Mouse (Mus musculus): Measurements from ENCODE around the gene Itpr2.

Gene Itpr2

DNA sequence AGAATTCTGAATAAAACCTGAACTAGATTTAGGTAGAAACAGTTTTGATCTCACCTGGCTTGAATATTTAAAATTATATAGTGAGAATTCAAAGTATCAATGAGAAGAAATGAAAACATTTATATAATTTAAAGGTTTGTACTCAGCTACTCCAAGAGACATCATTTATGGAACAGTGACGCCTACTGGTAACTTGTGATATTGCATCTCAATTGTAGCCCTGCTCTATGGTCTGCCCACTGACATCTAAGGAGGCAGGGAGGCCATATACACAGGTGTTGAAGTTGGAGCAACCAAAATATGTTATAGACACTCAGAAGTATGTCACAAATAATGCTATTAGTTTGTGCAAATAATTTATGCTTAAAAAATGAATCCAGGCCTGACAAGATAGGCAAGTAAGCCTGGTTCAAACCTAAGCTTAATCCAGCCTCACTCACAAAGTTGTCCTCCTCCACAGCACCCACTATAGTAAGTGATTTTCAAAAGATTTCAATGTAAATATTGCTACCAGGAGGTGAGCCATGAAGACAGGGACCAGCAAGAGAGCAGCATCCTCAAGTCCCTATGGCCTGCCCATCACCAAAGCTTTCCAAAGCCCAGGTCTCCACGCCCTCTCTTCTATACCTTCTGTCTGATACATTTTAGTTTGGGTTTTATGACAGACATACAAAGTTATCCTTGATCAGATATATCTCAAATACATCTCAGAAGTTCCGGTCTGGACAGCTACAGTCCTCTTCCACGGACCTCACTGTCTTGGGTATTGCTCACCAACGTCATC is 229.6 kb downstream of the Itpr2 start:
- in situ Hi-C loops (cut with MboI, MseI): loop anchor here (5.0 kb wide), 1 partner anchor 440 kb away; no protein-coding TSS in a partner anchor

GRCm38 (mm10) chr6:146270776-146271533 is 231.1 kb downstream of the Itpr2 start:
- in situ Hi-C loops (cut with MboI, MseI): loop anchor here (5.0 kb wide), 1 partner anchor 439 kb away; no protein-coding TSS in a partner anchor

GRCm38 (mm10) chr6:146270162-146270561 is 231.9 kb downstream of the Itpr2 start:
- in situ Hi-C loops (cut with MboI, MseI): loop anchor here (5.0 kb wide), 1 partner anchor 438 kb away; no protein-coding TSS in a partner anchor

DNA sequence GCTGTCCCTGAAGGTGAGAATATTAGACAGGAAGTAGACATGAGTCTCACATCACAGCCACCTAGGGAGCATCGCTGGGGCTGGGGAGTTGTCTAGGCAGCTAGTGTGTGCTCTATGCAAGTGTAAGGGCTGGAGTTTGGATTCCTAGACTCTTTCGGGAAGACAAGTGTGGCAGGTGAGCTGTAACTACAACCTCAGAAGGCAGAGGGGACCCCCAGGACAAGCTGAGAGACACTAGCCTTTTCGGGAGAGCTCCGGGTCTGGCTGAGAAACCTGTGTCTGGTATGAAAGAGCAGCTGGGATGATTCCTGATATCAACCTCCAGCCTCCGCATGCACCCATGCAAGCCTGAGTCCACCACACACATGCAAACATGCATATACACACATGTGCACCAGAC is 232.7 kb downstream of the Itpr2 start:
- in situ Hi-C loops (cut with MboI, MseI): no loop called here

DNA sequence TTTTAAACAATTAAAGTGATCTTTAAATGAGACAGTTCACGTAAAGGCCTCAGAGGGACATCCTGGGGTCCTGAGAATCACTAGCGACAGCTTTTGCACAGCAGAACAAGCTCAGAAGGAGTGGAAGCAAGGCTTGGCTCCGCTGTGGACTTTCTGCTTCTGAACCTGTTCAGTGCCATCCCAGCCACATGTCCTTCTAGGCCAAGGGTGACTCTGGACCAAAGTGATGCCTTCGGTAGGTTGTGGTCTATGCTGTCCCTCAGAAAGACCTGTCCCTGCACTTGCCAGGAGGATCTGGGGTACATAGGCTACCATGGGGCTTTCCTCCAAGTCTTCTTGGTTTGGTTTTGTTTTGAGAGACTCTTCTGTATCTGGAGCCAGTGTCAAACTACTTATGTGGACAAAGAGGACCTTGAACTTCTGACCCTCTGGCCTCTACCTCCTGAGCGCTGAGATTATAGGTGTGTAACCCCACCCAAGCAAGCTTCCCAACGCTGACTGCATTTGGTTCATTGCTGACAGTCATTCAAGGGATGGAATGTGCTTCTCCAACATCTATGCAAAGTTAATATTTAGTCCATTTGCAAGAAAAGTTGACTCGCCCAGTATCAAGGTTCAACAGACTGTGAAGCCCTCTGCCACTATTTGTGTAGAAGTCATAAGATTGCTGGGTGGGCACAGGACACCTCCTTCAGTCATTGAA is 241.2 kb downstream of the Itpr2 start:
- in situ Hi-C loops (cut with MboI, MseI): loop anchor here (5.0 kb wide), 1 partner anchor 64 kb away; no protein-coding TSS in a partner anchor

GRCm38 (mm10) chr6:146258751-146259150 is 243.3 kb downstream of the Itpr2 start:
- in situ Hi-C loops (cut with MboI, MseI): no loop called here

DNA sequence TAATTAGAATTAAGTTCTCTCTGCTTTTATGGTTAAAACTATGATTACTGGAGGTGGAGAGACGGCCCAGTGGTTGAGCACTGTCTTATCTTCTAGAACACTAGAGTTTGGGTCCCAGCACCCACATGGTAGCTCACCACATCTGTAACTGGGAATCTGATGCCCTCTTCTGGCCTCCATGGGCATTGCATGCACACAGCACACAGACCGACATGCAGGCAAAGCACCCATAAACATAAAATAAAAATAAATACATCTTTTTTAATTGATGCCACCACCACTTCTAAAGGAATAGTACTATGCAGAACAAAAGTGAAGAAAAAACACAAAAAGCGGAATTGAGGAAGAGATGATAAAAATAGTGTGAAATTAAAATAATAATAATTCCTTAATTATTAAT is 243.8 kb downstream of the Itpr2 start:
- in situ Hi-C loops (cut with MboI, MseI): no loop called here

GRCm38 (mm10) chr6:146256947-146257670 is 244.9 kb downstream of the Itpr2 start:
- in situ Hi-C loops (cut with MboI, MseI): no loop called here

DNA sequence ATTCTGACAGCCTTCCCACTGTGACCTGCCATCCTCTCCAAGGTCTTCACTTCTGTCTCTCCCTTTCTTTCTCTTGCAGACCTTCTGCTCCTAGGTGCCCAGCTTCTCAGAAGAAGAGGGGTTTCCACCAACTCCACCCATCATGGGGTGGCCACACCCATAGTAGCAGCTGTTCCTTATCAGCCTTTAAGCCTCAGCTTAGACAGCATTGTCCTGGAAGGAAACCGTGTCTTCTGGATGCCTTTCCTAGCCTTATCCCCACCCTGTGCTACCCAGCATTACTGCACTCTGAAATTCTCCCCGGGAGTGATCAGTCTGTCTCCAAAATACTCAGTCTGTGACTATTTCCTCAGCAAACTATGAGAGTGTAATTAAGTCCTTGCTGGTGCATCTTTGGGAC is 245.6 kb downstream of the Itpr2 start:
- in situ Hi-C loops (cut with MboI, MseI): no loop called here

DNA sequence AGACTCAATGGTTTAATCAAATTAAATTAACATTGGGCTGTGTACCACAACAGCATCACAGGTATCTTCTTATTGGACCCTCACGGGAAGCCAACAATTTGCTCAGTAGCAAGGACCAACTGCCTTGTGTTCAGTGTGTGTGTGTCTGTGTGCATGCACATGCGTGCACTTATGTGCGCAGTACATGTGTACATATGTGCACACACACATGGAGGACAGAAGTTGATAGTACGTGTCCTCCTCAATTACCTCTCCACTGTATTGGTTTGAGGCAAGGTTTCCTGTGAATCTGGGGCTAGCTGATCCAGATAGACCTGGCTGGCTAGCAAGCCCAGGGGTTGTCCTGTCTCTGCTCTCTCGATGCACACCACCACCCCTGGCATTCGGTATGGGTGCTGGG is 246.4 kb downstream of the Itpr2 start:
- in situ Hi-C loops (cut with MboI, MseI): no loop called here

DNA sequence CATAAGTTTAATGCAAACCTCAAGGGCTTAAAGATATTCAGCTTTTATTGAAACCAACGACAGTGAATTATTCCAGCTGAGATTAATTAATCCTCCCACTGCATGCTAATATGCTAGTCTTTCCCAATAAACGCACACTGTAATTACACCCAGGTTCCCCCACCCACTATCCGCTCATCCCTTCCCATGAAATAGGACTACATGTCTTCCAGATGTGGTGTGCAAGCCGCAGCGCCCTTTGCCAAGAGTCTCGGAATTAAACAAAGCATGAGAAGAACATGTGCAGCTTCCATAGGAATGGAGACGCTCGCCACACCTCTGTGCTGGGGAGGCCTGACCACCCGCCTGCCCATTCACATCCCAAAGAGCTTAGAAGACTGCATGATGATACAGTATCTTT is 247.1 kb downstream of the Itpr2 start:
- in situ Hi-C loops (cut with MboI, MseI): no loop called here

DNA sequence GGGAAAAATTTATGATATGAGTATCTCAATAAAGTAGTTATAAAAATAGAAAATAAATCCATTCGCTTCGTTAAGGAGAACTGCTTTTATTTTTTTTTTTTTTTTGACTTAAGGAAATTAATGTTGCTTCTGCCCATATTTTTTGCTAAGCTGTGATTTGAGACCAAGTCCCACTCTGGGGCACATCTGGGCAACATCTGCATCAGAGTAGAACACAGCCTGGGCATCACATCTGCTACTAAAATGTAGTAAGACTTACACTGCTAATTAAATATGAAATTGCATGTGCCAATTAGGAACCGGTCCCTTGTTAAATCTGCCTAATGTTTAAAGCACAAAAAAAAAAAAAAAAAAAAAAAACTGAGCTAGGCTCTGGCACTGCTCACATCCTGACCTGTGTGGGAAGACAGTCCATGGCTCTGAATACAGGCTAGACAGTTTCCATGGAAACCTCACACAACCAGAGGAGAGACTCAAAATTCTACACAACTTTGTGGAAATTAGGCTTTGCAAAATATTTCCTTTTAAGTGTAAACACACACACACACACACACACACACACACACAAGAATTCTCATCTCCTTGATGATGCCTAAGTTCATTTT is 247.7 kb downstream of the Itpr2 start:
- in situ Hi-C loops (cut with MboI, MseI): no loop called here

DNA sequence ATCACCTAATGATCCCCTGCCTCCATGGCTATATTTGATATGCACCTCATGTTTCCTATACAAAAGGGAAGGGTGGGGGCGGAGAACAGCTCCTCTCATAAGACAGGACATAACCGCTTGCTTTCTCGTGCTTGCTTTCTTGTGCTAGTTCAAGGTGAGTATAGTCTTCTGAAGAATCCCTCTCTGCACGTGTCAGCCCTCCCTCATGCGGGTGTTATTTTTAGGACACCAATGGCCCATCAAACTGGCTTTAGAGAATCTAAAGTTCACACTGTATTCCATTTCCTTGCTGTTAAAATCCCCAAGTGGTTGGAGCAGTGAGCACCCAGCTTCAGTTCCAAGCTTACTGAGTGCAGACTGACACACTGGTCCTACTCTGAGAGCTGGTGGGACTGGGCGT is 252.9 kb downstream of the Itpr2 start:
- in situ Hi-C loops (cut with MboI, MseI): no loop called here

GRCm38 (mm10) chr6:146248341-146248740 is 253.7 kb downstream of the Itpr2 start:
- in situ Hi-C loops (cut with MboI, MseI): no loop called here

GRCm38 (mm10) chr6:146247906-146248305 is 254.1 kb downstream of the Itpr2 start:
- in situ Hi-C loops (cut with MboI, MseI): no loop called here

DNA sequence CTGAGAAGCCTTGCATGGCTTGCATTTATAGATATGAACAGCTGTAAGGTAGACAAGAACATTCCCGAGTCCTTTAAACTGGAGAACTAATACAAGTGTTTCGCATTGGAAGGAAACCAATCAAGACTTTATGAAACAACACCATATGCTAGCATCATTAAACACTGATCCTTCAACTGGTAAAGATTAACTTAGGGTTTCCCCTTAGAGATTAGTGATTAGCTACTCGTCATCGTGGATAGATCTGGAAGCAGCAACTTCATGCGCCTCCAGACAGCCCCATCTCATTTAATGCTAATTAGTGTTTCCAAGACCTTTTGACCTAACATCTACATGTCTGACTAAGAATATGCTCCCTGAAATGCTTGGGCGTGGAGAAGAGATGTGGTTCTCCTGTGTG is 255.7 kb downstream of the Itpr2 start:
- in situ Hi-C loops (cut with MboI, MseI): no loop called here

DNA sequence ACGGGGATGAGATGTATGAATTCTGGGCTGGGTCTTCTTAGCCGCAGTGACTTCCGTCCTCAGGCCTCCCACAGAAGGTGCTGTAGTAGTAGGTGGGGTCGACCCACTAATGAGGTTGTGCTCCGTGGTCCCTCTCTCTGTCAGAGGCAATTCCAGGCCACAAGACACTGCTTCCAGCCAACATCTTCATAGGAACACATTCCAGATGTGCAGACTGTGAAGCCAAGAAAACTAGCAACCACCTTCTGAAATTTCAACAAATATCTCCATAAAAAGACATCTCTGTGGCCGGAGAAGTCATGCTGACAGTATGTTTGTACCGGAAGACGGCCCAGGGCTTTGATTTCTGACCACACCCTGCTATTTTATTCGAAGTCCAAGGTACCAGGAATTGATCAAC is 256.1 kb downstream of the Itpr2 start:
- in situ Hi-C loops (cut with MboI, MseI): no loop called here

DNA sequence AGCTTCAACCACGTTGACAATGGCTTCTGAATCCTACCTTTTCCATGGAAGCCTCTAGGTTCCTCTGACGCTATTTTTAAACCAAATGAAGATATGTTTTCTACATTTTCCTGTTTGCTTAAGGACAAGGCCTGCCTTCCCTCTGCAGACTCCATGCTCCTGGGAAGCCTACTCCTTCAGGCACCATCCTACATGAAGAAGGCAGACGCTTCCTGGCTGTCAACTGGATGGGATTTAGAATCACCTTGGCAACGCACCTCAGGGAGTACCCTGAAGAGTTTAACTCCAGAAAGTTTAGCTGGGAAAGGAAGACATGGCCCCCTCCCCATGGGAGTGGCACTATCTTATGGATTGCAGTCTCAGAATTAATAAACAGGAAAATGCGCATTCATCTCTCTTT is 259.0 kb downstream of the Itpr2 start:
- in situ Hi-C loops (cut with MboI, MseI): no loop called here

GRCm38 (mm10) chr6:146241336-146241735 is 260.7 kb downstream of the Itpr2 start:
- in situ Hi-C loops (cut with MboI, MseI): no loop called here

GRCm38 (mm10) chr6:146235165-146235564 is 266.9 kb downstream of the Itpr2 start:
- in situ Hi-C loops (cut with MboI, MseI): loop anchor here (10.0 kb wide), 1 partner anchor 1760 kb away; no protein-coding TSS in a partner anchor

DNA sequence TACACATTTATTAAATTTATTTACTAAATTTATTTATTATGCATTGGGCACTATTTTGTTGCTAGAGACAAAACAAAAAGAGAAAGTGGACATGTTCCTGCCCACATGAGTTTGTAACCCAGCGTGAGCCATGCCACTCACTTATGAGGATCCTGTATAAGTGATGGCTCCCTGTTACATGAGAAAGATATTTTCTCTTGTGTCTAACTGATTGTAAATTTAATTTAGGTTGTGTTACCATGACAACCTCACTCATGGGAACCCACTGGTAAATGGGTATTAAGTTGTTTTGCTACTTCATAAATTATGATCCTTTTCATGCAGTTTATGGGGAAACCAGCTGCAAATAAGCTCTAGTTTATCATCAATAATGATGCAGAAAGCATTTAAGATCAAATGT is 267.6 kb downstream of the Itpr2 start:
- in situ Hi-C loops (cut with MboI, MseI): loop anchor here (10.0 kb wide), 1 partner anchor 1760 kb away; no protein-coding TSS in a partner anchor

Measured in regulatory T cell (primary cell).